Mouse (Mus musculus) megakaryocyte, adult 5-6 weeks (primary cell): Measurements from ENCODE around the gene Hmox2. TPM values are rescaled to one million over a fixed set of nuclear protein-coding genes. Genes with fewer than 3 reads are reported as not detected.

Experiments used
- ATAC-seq: 2 replicates; pipeline ENCODE4 v1.8.0; 2016; ENCODE audit warnings: mild to moderate bottlenecking, inconsistent platforms; ENCODE audit not compliant: poor library complexity, severe bottlenecking
- total RNA-seq, 2 experiments: library from RNA; stranded (forward) in 1 of 2; stranded (reverse) in 1 of 2; fragments of 153-499, 151-499 nt in 1 of 2; fragments of 221-1000, 200-1000 nt in 1 of 2; gene quantifications; 2 replicates each; pipeline versions ENCODE4 v1.2.3 to v1.2.4; 2015 to 2017

Hmox2 gene
- total RNA-seq, 2 experiments from 2014 or later, result 89.6 to 91.4 TPM

DNA sequence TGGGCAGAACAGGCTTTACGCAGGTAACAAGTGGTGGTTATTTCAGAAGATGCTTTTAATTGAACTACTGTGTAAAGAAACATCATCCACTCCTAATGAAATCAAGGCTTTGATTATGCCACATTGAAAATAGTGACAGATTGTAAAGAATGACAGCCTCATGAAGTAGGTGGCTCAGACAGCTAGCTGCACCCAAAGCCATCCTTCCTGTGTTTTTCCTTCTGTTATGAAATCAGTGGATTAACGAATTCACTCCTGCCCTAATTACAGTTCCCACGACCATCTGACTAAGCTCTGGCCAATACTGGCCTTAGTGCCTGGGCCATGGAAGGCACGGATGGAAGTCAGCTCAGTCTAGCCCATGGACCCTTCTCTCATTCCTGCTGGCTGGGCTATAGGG lies 52.8 kb downstream of the Hmox2 start:
- ATAC-seq, result no peak

DNA sequence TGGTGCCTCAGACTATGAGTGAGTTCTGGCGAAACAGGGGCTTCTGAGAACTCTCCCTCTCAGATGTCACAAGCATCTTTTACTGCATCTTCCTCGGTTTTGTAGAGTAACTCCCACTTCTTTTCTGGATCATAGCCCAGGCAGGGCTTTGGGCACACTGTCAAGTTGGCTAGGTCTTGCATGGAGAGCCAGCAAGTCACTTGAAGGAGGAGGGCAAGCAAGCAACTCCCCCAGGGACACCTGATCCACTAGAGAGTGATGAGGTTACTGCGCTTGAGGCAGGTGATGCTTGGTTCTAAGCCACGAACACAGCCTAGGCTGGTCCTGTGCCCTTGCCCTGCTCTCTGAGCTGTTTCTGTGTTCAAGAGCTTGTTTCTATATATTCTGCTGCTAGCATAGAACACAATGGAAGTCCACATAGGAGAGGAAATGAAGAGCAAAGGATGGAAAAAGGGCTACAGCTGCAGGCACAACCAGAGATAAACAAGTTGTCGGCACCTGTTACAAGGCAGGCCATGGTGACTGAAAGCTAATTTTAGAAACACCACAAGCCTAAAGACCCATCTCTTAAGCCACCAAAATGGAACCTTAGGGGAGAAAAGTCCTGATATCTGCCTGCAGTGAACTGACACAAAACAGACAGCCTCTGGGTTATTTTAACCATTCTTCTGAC lies 55.5 kb downstream of the Hmox2 start:
- no peak for ATAC-seq

DNA sequence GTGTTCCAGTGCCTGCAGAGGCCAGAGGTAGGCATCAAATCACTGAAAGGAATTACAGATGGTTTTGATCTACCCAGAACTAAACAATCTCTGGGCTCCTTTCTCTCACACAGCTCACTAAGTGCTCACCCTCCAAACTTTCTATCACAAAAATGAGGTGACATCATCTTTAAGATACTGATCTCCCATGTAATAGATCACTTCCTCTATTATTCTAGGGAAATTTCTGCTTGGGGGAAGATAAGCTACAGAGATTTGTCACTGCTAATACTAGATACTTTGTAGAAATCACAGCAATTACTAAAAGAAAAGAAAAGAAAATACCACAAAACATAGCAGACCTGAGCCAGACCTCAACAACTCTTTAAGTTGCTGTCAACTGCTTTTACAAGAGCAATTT lies 56.4 kb downstream of the Hmox2 start:
- ATAC-seq, result no peak

DNA sequence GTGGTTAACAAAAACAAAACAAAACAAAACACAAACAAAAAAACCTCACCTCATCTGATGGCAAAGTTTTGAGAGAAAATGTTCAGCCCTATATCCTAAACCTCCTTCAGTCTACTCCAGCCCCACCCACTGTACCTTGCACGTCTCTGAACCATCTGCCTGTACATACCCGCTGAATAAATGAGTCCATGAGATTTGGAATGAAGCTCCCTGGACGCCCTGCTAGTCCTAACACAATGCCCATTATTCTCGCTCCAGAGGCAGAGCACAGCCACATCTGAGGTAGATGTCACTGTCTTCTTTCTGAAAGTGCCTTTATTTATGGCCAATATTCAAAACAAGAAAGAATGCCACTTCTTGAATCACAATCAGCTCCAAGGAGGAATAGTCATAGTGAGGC lies 59.5 kb downstream of the Hmox2 start:
- no peak for ATAC-seq

DNA sequence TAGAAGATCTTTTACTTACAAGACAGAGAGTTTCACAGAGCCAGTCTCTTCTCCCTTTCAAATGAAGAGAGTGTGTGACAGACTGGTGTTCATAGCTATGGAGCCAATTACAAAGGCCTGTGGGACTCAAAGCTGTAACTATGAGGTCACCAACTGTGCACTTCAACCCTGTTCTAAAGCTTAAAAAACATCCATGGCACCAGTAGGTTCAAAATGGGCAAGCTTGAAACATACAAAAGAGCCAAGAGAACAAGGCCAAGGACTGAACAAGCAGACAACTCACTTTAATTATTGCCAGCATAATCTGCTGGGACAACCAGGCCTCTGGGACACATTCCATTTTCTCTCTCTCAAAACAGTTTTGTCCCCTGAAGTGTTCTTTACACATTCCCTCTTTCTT lies 62.0 kb downstream of the Hmox2 start:
- ATAC-seq, result no peak

DNA sequence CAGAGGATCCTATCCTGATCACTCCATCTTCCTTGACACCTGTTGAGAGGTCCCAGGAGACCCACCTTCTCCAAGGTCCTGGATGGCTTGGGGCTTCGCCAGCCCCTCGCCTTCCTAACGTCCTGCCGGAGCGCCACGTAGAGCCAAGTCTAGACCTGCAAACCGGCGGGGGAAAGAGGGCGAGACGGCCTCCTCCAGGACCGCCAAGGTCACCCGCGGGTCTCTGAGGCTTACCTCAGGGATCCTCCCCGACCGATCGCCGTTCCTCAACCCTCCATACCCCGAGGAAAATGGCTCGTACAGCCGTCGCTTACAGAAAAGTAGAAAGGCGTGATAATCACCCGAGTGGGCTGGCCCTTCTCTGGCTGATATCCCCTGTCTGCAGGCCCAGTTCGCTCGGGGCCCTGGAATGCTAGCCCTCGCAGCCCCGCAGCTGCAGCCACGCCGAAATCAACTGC lies 63.2 kb downstream of the Hmox2 start:
- peak; percentile 8; the same call in 1 of the 2 replicates for ATAC-seq

DNA sequence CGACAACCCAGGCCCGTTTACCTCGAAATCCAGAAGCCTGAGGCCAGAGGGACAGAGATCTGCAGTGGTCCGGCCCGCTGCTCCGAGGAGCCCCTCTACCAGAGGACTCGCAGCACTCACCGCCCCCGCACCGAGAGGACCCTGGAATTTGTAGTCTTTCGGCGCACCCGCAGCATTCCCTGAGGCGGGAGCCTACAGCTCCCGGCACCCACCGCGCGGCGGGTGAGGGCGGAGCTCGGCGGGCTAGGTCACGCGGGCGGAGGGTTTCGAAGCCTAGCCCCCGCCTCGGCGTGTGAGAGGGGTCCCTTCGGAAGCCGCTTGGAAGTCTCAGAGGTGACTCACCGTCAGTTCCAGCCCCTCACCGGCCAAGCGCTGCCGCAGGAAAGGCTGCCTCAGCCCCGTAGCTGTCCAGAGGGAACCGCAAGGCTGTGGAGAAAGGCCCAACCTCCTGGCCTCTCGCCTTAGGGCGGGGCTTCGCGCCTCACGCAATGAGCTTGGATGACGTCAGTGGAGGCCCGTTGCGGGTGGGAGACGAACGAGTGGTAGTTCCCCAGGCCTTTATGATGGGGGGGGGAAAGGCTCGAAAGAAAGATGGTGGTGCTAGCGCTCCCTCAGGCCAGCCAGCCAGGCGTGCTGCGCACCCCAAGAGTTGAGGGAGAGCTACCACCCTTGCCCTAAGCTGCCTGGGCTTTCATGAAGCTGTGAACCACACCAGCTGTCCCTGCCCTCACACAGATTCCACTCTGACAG lies 63.8 kb downstream of the Hmox2 start, which contains the start of gene Cdip1:
Gene Cdip1 (minus strand): TSS at position 483 of the 750 bp plus-strand sequence.
- ATAC-seq, result peak; percentile 95

DNA sequence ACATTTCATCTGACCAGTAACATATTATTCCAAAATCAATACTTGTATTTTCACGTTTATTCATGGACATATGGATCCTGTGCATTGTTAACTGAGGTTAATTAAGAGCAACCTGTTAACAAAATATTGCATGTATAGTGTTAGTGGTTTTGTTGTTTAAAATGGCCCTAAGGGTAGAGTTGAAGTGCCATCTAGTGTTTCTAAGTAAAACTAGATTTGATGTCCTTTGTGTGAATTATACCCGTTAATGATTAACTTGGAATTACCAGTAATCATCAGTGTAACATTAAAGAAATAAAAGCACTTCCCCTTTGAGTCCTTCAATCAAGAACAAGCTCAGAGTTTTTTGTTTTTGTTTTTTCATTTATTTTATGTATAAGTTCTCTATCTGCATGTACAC lies 65.2 kb downstream of the Hmox2 start:
- ATAC-seq, result no peak

DNA sequence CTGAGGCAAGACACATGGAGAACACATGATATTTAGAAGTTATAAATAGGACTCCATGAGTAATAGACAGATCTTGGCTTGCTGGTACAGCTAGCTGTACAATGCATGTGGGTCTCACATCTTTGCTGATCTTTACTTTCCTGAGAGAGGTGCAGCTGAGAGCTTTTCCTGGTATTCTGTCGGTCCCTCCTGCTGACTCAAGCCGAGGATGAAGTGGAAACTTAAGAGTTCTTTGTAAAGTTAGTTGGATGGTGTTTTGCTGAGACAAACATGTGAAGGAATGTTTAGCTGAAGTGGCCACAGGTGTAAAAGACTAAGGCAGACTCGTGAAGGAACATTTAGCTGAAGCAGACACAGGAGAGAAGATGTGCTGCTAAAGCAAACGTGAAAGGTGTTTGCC lies 70.5 kb downstream of the Hmox2 start:
- ATAC-seq, result no peak

Other genes starting within 250 kb of the Hmox2 start
- gene Srl, start 184.5 kb upstream of the Hmox2 start, total RNA-seq (2015), result 2.9 and 3.1 TPM in 2 replicates
- 1.8 and 10.9 TPM in 2 replicates for gene Srl, start 184.5 kb upstream of the Hmox2 start, total RNA-seq (2017)
- 10.1 and 11.1 TPM in 2 replicates for gene Tfap4, start 166.5 kb upstream of the Hmox2 start, total RNA-seq (2015)
- 12.6 and 12.8 TPM in 2 replicates for gene Tfap4, start 166.5 kb upstream of the Hmox2 start, total RNA-seq (2017)
- 0.80 TPM in 2 replicates for gene Glis2, start 131.6 kb upstream of the Hmox2 start, total RNA-seq (2015)
- gene Glis2, start 131.6 kb upstream of the Hmox2 start, total RNA-seq (2017), result 0.28 and 0.51 TPM in 2 replicates
- 30.8 and 42.8 TPM in 2 replicates for gene Pam16, start 101.4 kb upstream of the Hmox2 start, total RNA-seq (2015)
- gene Pam16, start 101.4 kb upstream of the Hmox2 start, total RNA-seq (2017), result 18.1 and 24.3 TPM in 2 replicates
- not detected in 2 replicates for gene Vasn, start 86.4 kb upstream of the Hmox2 start, total RNA-seq (2015)
- 0.12 TPM in 1 of 2 replicates, not detected in the other for gene Vasn, start 86.4 kb upstream of the Hmox2 start, total RNA-seq (2017)
- 10.1 and 11.9 TPM in 2 replicates for gene Dnaja3, start 86.4 kb upstream of the Hmox2 start, total RNA-seq (2015)
- gene Dnaja3, start 86.4 kb upstream of the Hmox2 start, total RNA-seq (2017), result 26.1 and 27.8 TPM in 2 replicates
- 68.6 and 74.5 TPM in 2 replicates for gene Coro7, start 46.6 kb upstream of the Hmox2 start, total RNA-seq (2015)
- gene Coro7, start 46.6 kb upstream of the Hmox2 start, total RNA-seq (2017), result 40.2 and 49.1 TPM in 2 replicates
- gene Nmral1, start 7.0 kb upstream of the Hmox2 start, total RNA-seq (2015), result 45.6 and 46.1 TPM in 2 replicates
- 43.5 and 47.8 TPM in 2 replicates for gene Nmral1, start 7.0 kb upstream of the Hmox2 start, total RNA-seq (2017)
- gene Cdip1, start 63.9 kb downstream of the Hmox2 start, total RNA-seq (2015), result 12.0 and 12.2 TPM in 2 replicates
- gene Cdip1, start 63.9 kb downstream of the Hmox2 start, total RNA-seq (2017), result 9.2 and 11.1 TPM in 2 replicates
- not detected in 2 replicates for gene 4930562C15Rik, start 109.1 kb downstream of the Hmox2 start, total RNA-seq (2015)
- gene 4930562C15Rik, start 109.1 kb downstream of the Hmox2 start, total RNA-seq (2017), result not detected in 2 replicates
- 32.1 and 34.6 TPM in 2 replicates for gene Ubald1, start 154.0 kb downstream of the Hmox2 start, total RNA-seq (2015)
- 11.3 and 18.3 TPM in 2 replicates for gene Ubald1, start 154.0 kb downstream of the Hmox2 start, total RNA-seq (2017)
- gene Mgrn1, start 159.9 kb downstream of the Hmox2 start, total RNA-seq (2015), result 30.4 and 33.0 TPM in 2 replicates
- gene Mgrn1, start 159.9 kb downstream of the Hmox2 start, total RNA-seq (2017), result 32.1 and 41.0 TPM in 2 replicates
- gene Nudt16l1, start 212.4 kb downstream of the Hmox2 start, total RNA-seq (2015), result 16.7 and 22.9 TPM in 2 replicates
- gene Nudt16l1, start 212.4 kb downstream of the Hmox2 start, total RNA-seq (2017), result 10.2 and 14.0 TPM in 2 replicates
- gene Anks3, start 237.8 kb downstream of the Hmox2 start, total RNA-seq (2015), result 13.7 and 15.0 TPM in 2 replicates
- gene Anks3, start 237.8 kb downstream of the Hmox2 start, total RNA-seq (2017), result 15.6 and 19.0 TPM in 2 replicates